Mouse (Mus musculus) liver, embryonic 13.5 days (tissue): ENCODE results near the gene Tnfrsf8. TPM values are rescaled to one million over a fixed set of nuclear protein-coding genes. Genes with fewer than 3 reads are reported as not detected.
A peak's percentile ranks its signal among the peaks of the same experiment; 100 is the strongest.

ENCODE experiments used
- ATAC-seq: fragments of 200-750 bp; cut with Nextera tagmentation; 2 replicates; pipeline ENCODE4 v1.8.0; 2017; ENCODE audit warnings: low read depth, mild to moderate bottlenecking, moderate number of reproducible peaks, moderate library complexity
- DNase-seq: peaks from one replicate; pipeline ENCODE4 v3.0.0; 2022
- H3K27ac ChIP-seq: fragments of 300-500 bp; sonication (generic); 2 replicates; pipeline ENCODE4 v1.5.1; 2015; ENCODE audit warnings: moderate library complexity, mild to moderate bottlenecking, inconsistent platforms
- H3K27me3 ChIP-seq: fragments of 300-500 bp; sonication (generic); 2 replicates; pipeline ENCODE4 v1.6.1; 2015; ENCODE audit warnings: mild to moderate bottlenecking, inconsistent platforms
- H3K36me3 ChIP-seq: fragments of 300-500 bp; sonication (generic); 2 replicates; pipeline ENCODE4 v1.6.1; 2015; ENCODE audit warnings: mild to moderate bottlenecking, inconsistent platforms
- H3K4me1 ChIP-seq: fragments of 300-500 bp; sonication (generic); replicated peaks from 2 replicates; pipeline ENCODE4 v1.6.1; 2015; ENCODE audit warnings: inconsistent platforms
- H3K4me2 ChIP-seq: fragments of 300-500 bp; sonication (generic); 2 replicates; pipeline ENCODE4 v1.6.1; 2015; ENCODE audit warnings: inconsistent platforms, mild to moderate bottlenecking, moderate library complexity
- H3K4me3 ChIP-seq: fragments of 300-500 bp; sonication (generic); replicated peaks from 2 replicates; pipeline ENCODE4 v1.5.1; 2015; ENCODE audit warnings: mild to moderate bottlenecking, inconsistent platforms
- H3K9ac ChIP-seq: fragments of 300-500 bp; sonication (generic); 2 replicates; pipeline ENCODE4 v1.6.1; 2015; ENCODE audit warnings: mild to moderate bottlenecking, inconsistent platforms
- H3K9me3 ChIP-seq: fragments of 300-500 bp; sonication (generic); replicated peaks from 2 replicates; pipeline ENCODE4 v1.6.1; 2016; ENCODE audit warnings: inconsistent platforms
- WGBS: fragments of 180-500 bp; shearing (Covaris S2); methylation state at CpG from one replicate; pipeline ENCODE4 v1.1.7; 2015; ENCODE audit not compliant: insufficient replicate concordance; 5-methylcytosine and 5-hydroxymethylcytosine counted together
- polyA plus RNA-seq: library from polyadenylated mRNA; unstranded; fragments of >200 nt; fragmentation: Nextera tagmentation; extraction: Ambion mirVana; gene quantifications from 2 replicates; pipeline ENCODE4 v1.2.1, GENCODE M21; 2015

The Tnfrsf8 gene
- polyA plus RNA-seq, 1 experiment from 2014 or later = not detected

DNA sequence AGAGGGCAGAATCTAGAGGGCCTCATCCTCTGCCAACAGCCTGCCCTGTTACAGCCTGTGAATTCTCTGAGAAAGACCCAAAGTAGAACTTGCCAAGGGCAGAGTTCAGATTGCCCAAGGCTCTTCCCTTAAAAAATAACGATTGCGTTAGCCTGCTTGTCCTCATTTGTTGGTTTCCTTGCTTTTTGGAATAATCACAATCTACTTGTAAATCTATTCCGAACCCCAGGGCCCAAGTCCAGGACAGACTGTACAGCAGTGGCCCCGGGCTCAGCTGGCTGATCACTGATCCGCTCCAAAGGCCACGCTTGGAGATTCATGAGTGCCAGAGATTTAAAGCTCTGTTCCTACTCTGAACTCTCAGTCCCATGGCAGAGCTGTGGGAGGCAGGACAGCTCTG is 34.0 kb downstream of the Tnfrsf8 start:
- peak; percentile 75 for ATAC-seq
- Histone ChIP-seq H3K4me3 (no peak overlapping the region), H3K4me1 (0 out of 2 replicates have a peak, but pooled peaks cover 3% of the 10 kb centered on the region), H3K4me2 (no peak overlapping the region), H3K27me3 (no peaks in the 10 kb centered on the region), H3K36me3 (no peaks in the 10 kb centered on the region), H3K9ac (no peak overlapping the region), H3K9me3 (no peaks in the 10 kb centered on the region), H3K27ac (peak overlapping the region; percentile 58)
- DNase-seq = no peak
- 63% methylated on average over 6 of the region's 6 CpGs for WGBS

DNA sequence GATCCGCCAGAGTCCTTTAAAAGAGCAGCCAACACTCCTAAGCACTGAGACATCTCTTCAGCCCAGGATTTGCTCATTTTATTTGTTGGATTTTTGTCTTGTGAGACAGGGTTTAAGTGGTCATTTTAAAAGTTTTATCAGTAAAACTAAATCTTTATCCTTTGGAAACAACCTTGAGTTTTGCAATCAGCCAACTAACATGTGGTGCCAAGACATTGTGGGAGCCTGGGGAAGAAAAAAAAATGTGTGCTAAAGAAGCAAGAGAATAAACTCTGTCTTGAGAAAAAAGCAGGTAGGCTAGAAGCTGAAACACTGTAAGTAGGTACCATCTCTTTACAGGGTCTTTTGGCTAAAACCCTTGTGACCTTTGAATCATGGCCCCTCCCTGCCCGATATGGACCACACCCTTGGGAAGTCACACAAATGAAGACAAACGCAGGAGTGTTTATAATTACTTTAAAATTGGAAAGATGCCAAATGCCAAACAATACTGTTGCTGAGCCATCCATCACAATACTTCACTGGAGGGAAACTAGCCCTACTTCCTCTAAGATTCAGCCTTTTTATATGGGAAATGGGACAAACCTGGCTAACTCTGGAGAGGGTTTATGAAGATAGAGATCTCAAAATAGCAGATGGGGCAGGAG is 36.1 kb downstream of the Tnfrsf8 start:
- no peaks in the 10 kb centered on the region for H3K27me3 ChIP-seq
- DNase-seq (no peak), ATAC-seq (no peak)
- H3K9ac ChIP-seq = no peak overlapping the region
- H3K4me3 ChIP-seq = no peak overlapping the region
- 0 out of 2 replicates have a peak, but pooled peaks cover 3% of the 10 kb centered on the region for H3K4me1 ChIP-seq
- no peak overlapping the region for H3K4me2 ChIP-seq
- no peaks in the 10 kb centered on the region for H3K36me3 ChIP-seq
- WGBS = 67% methylated on average over 3 of the region's 3 CpGs
- H3K27ac ChIP-seq = no peak overlapping the region
- no peaks in the 10 kb centered on the region for H3K9me3 ChIP-seq

DNA sequence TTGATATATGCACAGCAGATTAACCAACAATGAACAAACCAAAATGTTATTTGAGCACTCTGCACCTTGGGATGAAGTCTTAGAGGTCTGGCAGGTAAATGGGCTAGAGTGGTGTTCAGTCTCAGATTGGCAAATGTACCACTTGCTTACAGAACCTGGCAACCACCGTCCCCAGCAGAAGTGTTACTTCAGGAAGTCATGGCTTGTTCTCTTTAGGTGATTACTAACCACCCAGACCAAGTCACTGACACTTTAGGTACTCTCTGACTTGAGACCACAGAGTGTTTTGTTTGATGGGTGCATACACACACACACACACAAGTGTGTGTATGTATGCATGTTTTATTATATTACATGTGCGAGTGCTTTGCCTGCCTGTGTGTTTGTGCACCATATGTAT is 36.7 kb downstream of the Tnfrsf8 start:
- Histone ChIP-seq H3K9me3 (no peaks in the 10 kb centered on the region), H3K9ac (no peak overlapping the region), H3K4me3 (no peak overlapping the region), H3K36me3 (no peaks in the 10 kb centered on the region), H3K4me2 (no peak overlapping the region), H3K27ac (no peak overlapping the region), H3K27me3 (no peaks in the 10 kb centered on the region), H3K4me1 (0 out of 2 replicates have a peak, but pooled peaks cover 3% of the 10 kb centered on the region)
- no peak for DNase-seq
- no peak for ATAC-seq
- 56% methylated on average over 2 of the region's 2 CpGs for WGBS

GRCm38 (mm10) chr4:145276368-145277249 is 38.4 kb downstream of the Tnfrsf8 start:
- Histone ChIP-seq H3K9ac (no peak overlapping the region), H3K27ac (no peak overlapping the region)
- no peak for DNase-seq

GRCm38 (mm10) chr4:145274887-145275286 is 40.1 kb downstream of the Tnfrsf8 start:
- Histone ChIP-seq H3K4me1 (0 out of 2 replicates have a peak, but pooled peaks cover 3% of the 10 kb centered on the region), H3K4me2 (no peak overlapping the region), H3K9me3 (no peaks in the 10 kb centered on the region), H3K4me3 (no peak overlapping the region), H3K36me3 (no peaks in the 10 kb centered on the region), H3K27me3 (no peaks in the 10 kb centered on the region), H3K27ac (no peak overlapping the region), H3K9ac (no peak overlapping the region)
- 76% methylated on average over 5 of the region's 5 CpGs for WGBS
- no peak for DNase-seq
- ATAC-seq = no peak

More at GRCm38 (mm10) chr4:145276368-145277249, 38.4 kb downstream of the Tnfrsf8 start:
- H3K4me2 ChIP-seq = no peak overlapping the region
- no peaks in the 10 kb centered on the region for H3K9me3 ChIP-seq
- ATAC-seq = no peak
- H3K4me3 ChIP-seq = no peak overlapping the region
- 41% methylated on average over 6 of the region's 6 CpGs for WGBS
- no peaks in the 10 kb centered on the region for H3K36me3 ChIP-seq
- no peaks in the 10 kb centered on the region for H3K27me3 ChIP-seq
- H3K4me1 ChIP-seq = 0 out of 2 replicates have a peak, but pooled peaks cover 3% of the 10 kb centered on the region

DNA sequence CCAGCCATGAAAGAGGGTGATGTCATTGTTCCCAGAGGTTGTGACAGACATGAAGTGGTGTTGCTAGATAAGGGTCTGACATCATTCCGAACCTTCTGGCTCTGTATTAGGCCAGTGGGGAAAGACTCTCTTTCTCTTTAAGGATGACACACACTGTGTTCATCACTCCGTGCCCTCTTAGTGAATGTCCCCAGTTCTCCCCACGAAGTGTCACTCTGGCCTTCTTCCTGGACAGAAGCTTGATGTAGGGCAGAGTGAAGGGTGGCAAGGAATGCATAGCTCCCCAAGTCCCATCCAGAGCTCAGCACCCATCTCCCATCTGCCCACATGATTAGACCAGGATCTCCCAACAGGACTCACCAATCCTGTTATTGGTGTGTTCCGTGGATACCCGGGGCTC is 41.0 kb downstream of the Tnfrsf8 start:
- Histone ChIP-seq H3K9ac (no peak overlapping the region), H3K4me1 (0 out of 2 replicates have a peak, but pooled peaks cover 3% of the 10 kb centered on the region), H3K27ac (no peak overlapping the region), H3K36me3 (no peaks in the 10 kb centered on the region), H3K4me3 (no peak overlapping the region), H3K27me3 (no peaks in the 10 kb centered on the region), H3K4me2 (no peak overlapping the region), H3K9me3 (no peaks in the 10 kb centered on the region)
- DNase-seq (no peak), ATAC-seq (no peak)
- WGBS = 78% methylated on average over 5 of the region's 5 CpGs

DNA sequence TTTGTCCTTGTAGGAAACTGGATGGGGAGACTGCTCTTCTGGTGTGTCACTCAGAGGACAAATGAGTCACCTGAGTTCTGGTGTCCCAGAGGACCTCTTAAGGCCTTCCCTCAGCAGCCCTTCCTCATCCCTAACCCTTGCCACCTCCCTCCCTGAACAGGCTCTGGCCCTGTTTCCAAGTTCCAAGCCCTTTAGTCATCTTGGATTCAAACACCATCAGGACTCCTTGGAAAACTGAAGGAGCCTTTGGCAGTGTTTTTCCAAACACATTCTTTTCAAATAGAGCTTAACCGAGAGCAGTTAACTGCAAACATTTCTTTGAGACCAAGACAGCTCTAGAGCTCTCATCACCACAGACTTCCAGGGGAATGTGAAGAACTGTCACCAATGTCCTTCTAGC is 42.2 kb downstream of the Tnfrsf8 start:
- Histone ChIP-seq H3K27me3 (no peaks in the 10 kb centered on the region), H3K4me1 (0 out of 2 replicates have a peak, but pooled peaks cover 3% of the 10 kb centered on the region), H3K9ac (no peak overlapping the region), H3K27ac (no peak overlapping the region), H3K4me3 (no peak overlapping the region), H3K9me3 (no peaks in the 10 kb centered on the region), H3K4me2 (no peak overlapping the region), H3K36me3 (no peaks in the 10 kb centered on the region)
- 71% methylated on average over 1 of the region's 1 CpGs for WGBS
- ATAC-seq (no peak), DNase-seq (no peak)

GRCm38 (mm10) chr4:145271634-145272033 is 43.3 kb downstream of the Tnfrsf8 start:
- no peaks in the 10 kb centered on the region for H3K9me3 ChIP-seq
- no peak overlapping the region for H3K9ac ChIP-seq
- no peak overlapping the region for H3K4me3 ChIP-seq
- no peaks in the 10 kb centered on the region for H3K36me3 ChIP-seq
- ATAC-seq (no peak), DNase-seq (no peak)
- H3K4me2 ChIP-seq = no peak overlapping the region
- no peaks in the 10 kb centered on the region for H3K27me3 ChIP-seq
- no peaks in the 10 kb centered on the region for H3K4me1 ChIP-seq
- H3K27ac ChIP-seq = no peak overlapping the region
- WGBS = 62% methylated on average over 4 of the region's 4 CpGs

DNA sequence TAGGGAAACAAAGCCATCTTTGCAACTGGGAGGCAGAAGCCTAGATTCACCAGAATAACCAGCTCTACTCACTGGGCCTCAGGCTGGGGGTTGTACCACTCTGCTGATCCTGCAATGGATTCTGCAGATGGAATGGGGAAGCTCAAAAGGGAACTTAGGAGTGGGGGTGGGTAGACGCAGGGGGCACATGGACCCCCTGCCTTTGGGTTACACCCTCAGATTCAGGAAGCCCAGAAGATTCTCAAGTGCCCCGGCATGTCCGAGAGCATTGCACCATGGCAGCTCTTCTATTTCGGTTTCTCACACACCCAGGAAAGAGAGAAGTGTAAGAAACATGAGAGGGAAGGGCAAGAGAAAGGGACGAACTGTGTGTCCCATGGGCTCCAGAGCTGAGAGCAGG is 44.8 kb downstream of the Tnfrsf8 start:
- H3K9ac ChIP-seq = no peak overlapping the region
- H3K27me3 ChIP-seq = no peaks in the 10 kb centered on the region
- H3K4me2 ChIP-seq = no peak overlapping the region
- H3K4me3 ChIP-seq = no peak overlapping the region
- no peaks in the 10 kb centered on the region for H3K9me3 ChIP-seq
- DNase-seq (no peak), ATAC-seq (0 out of 2 replicates have a peak, but pooled peaks have one; percentile 39)
- 39% methylated on average over 5 of the region's 5 CpGs for WGBS
- no peaks in the 10 kb centered on the region for H3K36me3 ChIP-seq
- no peaks in the 10 kb centered on the region for H3K4me1 ChIP-seq
- no peak overlapping the region for H3K27ac ChIP-seq

DNA sequence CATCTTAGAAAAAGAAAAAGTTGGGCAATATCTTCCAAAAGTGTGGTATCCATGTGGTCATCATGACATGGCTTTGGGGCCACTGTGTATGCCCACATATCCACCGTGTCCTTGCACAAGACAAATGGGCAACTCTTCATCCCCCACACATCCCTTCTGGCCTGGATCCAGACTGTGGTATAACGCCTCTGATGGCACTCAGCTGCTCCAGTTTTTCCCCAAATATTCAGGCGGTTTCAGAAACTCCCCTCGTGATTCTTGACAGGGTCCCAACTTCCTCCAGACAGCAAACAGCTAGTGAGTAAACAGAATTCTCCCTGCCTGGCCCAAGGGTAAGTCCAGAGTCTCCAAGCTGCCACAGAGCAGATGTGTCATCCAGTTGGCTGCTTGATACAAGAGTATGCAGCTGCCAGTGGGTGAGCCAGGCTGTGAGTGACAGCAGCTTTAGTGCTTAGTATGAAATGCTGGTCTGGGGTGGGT is 47.3 kb downstream of the Tnfrsf8 start:
- Histone ChIP-seq H3K9me3 (no peaks in the 10 kb centered on the region), H3K4me2 (no peak overlapping the region), H3K9ac (no peak overlapping the region), H3K4me1 (no peaks in the 10 kb centered on the region), H3K27ac (no peak overlapping the region), H3K36me3 (no peaks in the 10 kb centered on the region), H3K4me3 (no peak overlapping the region), H3K27me3 (no peaks in the 10 kb centered on the region)
- DNase-seq (no peak), ATAC-seq (no peak)
- 50% methylated on average over 4 of the region's 4 CpGs for WGBS

- H3K4me1 ChIP-seq = no peaks in the 10 kb centered on the region
- no peaks in the 10 kb centered on the region for H3K27me3 ChIP-seq
- no peak overlapping the region for H3K4me2 ChIP-seq
- no peak overlapping the region for H3K27ac ChIP-seq
- no peaks in the 10 kb centered on the region for H3K36me3 ChIP-seq
- 33% methylated on average over 4 of the region's 4 CpGs for WGBS
- no peak for ATAC-seq
- no peak overlapping the region for H3K4me3 ChIP-seq
- no peaks in the 10 kb centered on the region for H3K9me3 ChIP-seq
- no peak for DNase-seq
- no peak overlapping the region for H3K9ac ChIP-seq
Observed at GRCm38 (mm10) chr4:145266505-145266904, 48.5 kb downstream of the Tnfrsf8 start.
